Mouse (Mus musculus) midbrain, embryonic 12.5 days (tissue): Measurements from ENCODE around the gene Hist1h2bk. TPM values are rescaled to one million over a fixed set of nuclear protein-coding genes. Genes with fewer than 3 reads are reported as not detected.
A peak's percentile ranks its signal among the peaks of the same experiment; 100 is the strongest.

ENCODE experiments used
- ATAC-seq: fragments of 200-750 bp; cut with Nextera tagmentation; 2 replicates; pipeline ENCODE4 v1.8.0; 2017; ENCODE audit warnings: low read depth, moderate TSS enrichment, moderate library complexity; ENCODE audit not compliant: low FRiP score
- H3K27ac ChIP-seq: fragments of 300-500 bp; sonication (generic); replicated peaks from 2 replicates; pipeline ENCODE4 v1.5.1; 2016; ENCODE audit warnings: mild to moderate bottlenecking
- H3K27me3 ChIP-seq: fragments of 300-500 bp; sonication (generic); 2 replicates; pipeline ENCODE4 v1.6.1; 2016; ENCODE audit warnings: mild to moderate bottlenecking
- H3K36me3 ChIP-seq: fragments of 300-500 bp; sonication (generic); 2 replicates; pipeline ENCODE4 v1.6.1; 2016
- H3K4me1 ChIP-seq: fragments of 300-500 bp; sonication (generic); 2 replicates; pipeline ENCODE4 v1.6.1; 2016
- H3K4me2 ChIP-seq: fragments of 300-500 bp; sonication (generic); replicated peaks from 2 replicates; pipeline ENCODE4 v1.6.1; 2016; ENCODE audit warnings: mild to moderate bottlenecking, moderate library complexity
- H3K4me3 ChIP-seq: fragments of 300-500 bp; sonication (generic); 2 replicates; pipeline ENCODE4 v1.5.1; 2016; ENCODE audit warnings: mild to moderate bottlenecking
- H3K9ac ChIP-seq: fragments of 300-500 bp; sonication (generic); replicated peaks from 2 replicates; pipeline ENCODE4 v1.6.1; 2016; ENCODE audit warnings: mild to moderate bottlenecking, moderate library complexity
- H3K9me3 ChIP-seq: fragments of 300-500 bp; sonication (generic); 2 replicates; pipeline ENCODE4 v1.6.1; 2016; ENCODE audit warnings: mild to moderate bottlenecking
- WGBS: fragments of 180-500 bp; shearing (Covaris S2); methylation state at CpG from one replicate; pipeline ENCODE4 v1.1.7; 2016; 5-methylcytosine and 5-hydroxymethylcytosine counted together
- polyA plus RNA-seq: library from polyadenylated mRNA; unstranded; fragments of >200 nt; fragmentation: Nextera tagmentation; extraction: Ambion mirVana; gene quantifications from 2 replicates; pipeline ENCODE4 v1.2.1, GENCODE M21; 2016

Gene Hist1h2bk
- polyA plus RNA-seq, 1 experiment from 2014 or later: 8.1 TPM

DNA sequence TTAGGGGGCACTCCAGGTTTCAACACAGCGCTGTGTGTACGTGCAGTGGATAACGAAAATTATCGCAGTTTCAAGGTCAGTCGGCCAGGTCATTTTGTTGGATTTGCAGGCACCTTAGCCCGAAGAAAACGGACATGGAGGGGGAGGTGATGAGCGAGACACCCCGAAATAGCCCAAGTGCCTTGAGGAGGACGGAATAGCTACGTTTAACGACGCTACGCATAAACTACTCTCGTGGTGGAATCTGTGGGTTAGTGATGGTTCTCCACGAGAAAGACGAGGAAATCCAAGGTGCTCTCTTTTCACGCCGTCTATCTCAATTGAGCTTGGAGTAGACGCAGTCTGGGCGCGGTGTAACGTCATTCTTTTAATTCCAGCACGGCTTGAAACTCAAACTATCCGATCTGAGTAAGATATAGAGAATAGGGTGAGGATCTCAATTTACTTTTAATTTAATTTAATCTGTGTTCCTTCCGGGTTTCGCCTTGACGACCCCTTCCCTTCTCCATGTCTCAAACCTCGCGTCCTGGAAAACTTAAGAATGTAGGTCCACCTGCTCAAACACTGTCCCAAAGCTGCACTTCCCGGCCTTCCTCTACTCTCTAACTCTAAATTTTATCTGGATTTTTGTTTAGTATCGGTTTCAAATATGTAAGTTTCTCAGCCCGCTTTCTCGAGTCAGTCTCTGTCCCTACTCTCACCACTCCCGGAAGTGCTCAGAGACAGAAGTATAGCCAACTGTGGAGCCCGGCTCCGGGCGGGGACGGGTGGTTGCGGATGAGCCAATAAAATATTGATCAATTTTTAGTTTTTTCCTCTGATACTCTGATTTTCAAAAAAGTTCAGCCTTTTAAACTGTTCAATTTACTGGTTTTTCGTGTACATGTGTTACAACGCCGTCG, 15.5 kb upstream of the Hist1h2bk start:
- no peaks in the 10 kb centered on the region for H3K9me3 ChIP-seq
- peak overlapping the region; percentile 12; the same call in 1 of the 2 replicates for H3K9ac ChIP-seq
- H3K27ac ChIP-seq: no peak overlapping the region
- H3K4me2 ChIP-seq: peak overlapping the region; percentile 66
- peaks cover 10% of the 10 kb centered on the region for H3K4me1 ChIP-seq
- H3K36me3 ChIP-seq: no peaks in the 10 kb centered on the region
- WGBS: under 1% methylated on average over 44 of the region's 44 CpGs
- peak overlapping the region; percentile 49 for H3K4me3 ChIP-seq
- ATAC-seq: no peak
- peaks cover 41% of the 10 kb centered on the region for H3K27me3 ChIP-seq

GRCm38 (mm10) chr13:22020901-22021339, 14.8 kb upstream of the Hist1h2bk start:
- H3K4me1 ChIP-seq: peaks cover 12% of the 10 kb centered on the region
- no peaks in the 10 kb centered on the region for H3K9me3 ChIP-seq
- peaks cover 36% of the 10 kb centered on the region for H3K27me3 ChIP-seq
- peak overlapping the region; percentile 66 for H3K4me2 ChIP-seq
- no peak overlapping the region for H3K27ac ChIP-seq
- H3K4me3 ChIP-seq: peak overlapping the region; percentile 49
- ATAC-seq: no peak
- H3K9ac ChIP-seq: no peak overlapping the region; the same call in 1 of the 2 replicates
- under 1% methylated on average over 8 of the region's 8 CpGs for WGBS
- no peaks in the 10 kb centered on the region for H3K36me3 ChIP-seq

DNA sequence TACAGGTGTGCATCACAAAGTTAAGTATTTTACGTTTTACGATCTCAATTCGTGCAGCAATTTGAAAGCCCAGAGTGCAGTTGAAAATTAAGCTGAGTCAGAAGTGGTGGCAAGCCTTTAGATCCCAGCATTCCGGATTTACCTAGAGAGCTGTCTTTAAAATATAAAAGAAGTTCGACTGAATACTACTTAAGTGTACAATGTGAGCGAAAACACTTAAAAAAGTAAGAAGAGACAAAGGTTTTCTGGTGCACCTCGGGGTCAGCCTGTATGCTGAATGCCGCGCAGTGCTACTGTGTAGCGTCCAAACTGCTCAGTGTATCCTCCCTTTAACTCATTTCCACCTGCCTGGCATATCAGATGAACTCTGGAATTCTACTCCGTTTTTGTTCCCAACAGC, 14.1 kb upstream of the Hist1h2bk start:
- Histone ChIP-seq H3K27me3 (peaks cover 30% of the 10 kb centered on the region), H3K27ac (no peak overlapping the region), H3K36me3 (no peaks in the 10 kb centered on the region), H3K4me3 (peak overlapping the region; percentile 49), H3K4me2 (peak overlapping the region; percentile 66), H3K9me3 (no peaks in the 10 kb centered on the region), H3K4me1 (peaks cover 15% of the 10 kb centered on the region), H3K9ac (peak overlapping the region; percentile 49)
- under 1% methylated on average over 11 of the region's 11 CpGs for WGBS
- no peak for ATAC-seq

- Histone ChIP-seq H3K9ac (peak overlapping the region; percentile 49; the same call in 1 of the 2 replicates), H3K9me3 (no peaks in the 10 kb centered on the region), H3K27ac (no peak overlapping the region), H3K27me3 (peaks cover 29% of the 10 kb centered on the region), H3K36me3 (no peaks in the 10 kb centered on the region), H3K4me1 (peaks cover 17% of the 10 kb centered on the region), H3K4me3 (peak overlapping the region; percentile 49), H3K4me2 (peak overlapping the region; percentile 66)
- peak; percentile 68 for ATAC-seq
- under 1% methylated on average over 9 of the region's 9 CpGs for WGBS
These were observed 13.4 kb upstream of the Hist1h2bk start for GRCm38 (mm10) chr13:22022241-22022640.

DNA sequence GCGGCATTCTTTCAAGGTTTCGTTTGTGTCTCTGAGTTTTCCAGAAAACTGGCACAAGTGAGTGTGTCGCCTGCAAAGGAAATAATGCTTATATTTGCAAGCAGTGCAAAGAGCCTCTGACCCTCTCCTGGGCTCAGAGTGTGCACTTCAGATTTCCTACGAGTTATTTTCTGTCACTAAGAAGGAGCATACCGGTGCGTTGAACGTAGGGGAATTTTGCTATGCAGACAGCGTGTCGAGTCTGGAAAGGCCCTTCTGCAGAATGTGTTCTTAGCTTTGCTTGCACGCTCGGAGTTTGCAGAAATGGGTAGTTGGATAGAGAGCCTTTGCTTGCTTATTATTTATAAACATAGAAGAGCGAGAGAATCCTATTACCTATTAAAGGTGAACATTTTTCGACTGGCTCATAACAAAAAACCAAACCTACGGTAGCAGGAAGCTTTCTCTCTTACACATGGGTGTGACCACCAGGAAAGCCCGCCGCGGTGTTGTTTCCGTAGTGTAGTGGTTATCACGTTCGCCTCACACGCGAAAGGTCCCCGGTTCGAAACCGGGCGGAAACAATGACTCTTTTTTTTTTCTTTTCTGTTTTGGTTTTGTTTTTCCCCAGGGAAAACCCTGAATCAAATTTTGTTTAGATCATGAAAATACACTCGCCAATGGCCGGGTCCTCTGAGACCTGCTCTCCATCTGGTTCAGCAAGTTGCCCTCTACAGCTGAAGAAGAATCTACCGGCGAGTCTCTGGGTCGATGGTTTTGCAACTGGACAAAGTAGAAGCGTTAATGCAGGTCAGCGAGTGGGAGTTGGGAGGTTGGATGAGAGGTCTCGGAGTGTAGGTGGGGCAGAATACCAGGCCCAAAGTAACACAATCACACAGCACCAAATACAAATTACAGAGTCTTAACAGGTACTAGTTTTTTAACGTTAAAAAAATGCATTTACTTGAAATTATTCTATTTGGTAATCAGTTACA, 9.3 kb upstream of the Hist1h2bk start:
- peak overlapping the region; percentile 55 for H3K9ac ChIP-seq
- peak overlapping the region; percentile 47 for H3K4me3 ChIP-seq
- no peak overlapping the region; the same call in 1 of the 2 replicates for H3K27ac ChIP-seq
- H3K4me2 ChIP-seq: peak overlapping the region; percentile 60
- no peaks in the 10 kb centered on the region for H3K9me3 ChIP-seq
- WGBS: 1% methylated on average over 35 of the region's 35 CpGs
- no peaks in the 10 kb centered on the region for H3K36me3 ChIP-seq
- no peaks in the 10 kb centered on the region for H3K27me3 ChIP-seq
- H3K4me1 ChIP-seq: 0 out of 2 replicates have a peak, but pooled peaks cover 13% of the 10 kb centered on the region
- peak; percentile 20; the same call in 1 of the 2 replicates for ATAC-seq

- Histone ChIP-seq H3K4me3 (peak overlapping the region; percentile 49), H3K4me1 (peaks cover 11% of the 10 kb centered on the region), H3K4me2 (peak overlapping the region; percentile 61), H3K9me3 (no peaks in the 10 kb centered on the region), H3K36me3 (no peaks in the 10 kb centered on the region), H3K27me3 (no peaks in the 10 kb centered on the region), H3K27ac (peak overlapping the region; percentile 74), H3K9ac (peak overlapping the region; percentile 59; the same call in 1 of the 2 replicates)
- WGBS: 1% methylated on average over 40 of the region's 40 CpGs
- ATAC-seq: peak; percentile 84
These were observed 6.8 kb upstream of the Hist1h2bk start for GRCm38 (mm10) chr13:22028673-22029460.

DNA sequence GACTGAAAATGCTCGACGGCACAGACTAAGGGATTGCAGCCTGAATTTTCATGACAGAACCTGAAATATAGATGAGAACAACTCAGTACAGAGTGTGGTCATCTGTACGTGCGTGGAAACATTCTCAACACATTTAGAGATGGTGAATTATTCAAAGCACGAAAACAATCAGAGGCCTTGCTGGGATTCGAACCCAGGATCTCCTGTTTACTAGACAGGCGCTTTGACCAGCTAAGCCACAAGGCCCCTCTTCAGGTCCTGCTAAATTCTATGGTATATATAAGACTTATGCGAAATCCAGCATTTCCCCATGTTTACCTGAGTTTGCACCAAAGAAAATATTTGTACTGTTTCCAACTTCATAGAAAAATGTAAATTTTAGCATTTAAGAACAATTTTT, 5.7 kb upstream of the Hist1h2bk start:
- Histone ChIP-seq H3K4me3 (no peak overlapping the region), H3K27ac (no peak overlapping the region), H3K36me3 (no peaks in the 10 kb centered on the region), H3K9ac (no peak overlapping the region), H3K4me1 (peaks cover 22% of the 10 kb centered on the region), H3K9me3 (no peaks in the 10 kb centered on the region), H3K27me3 (no peaks in the 10 kb centered on the region), H3K4me2 (no peak overlapping the region)
- 21% methylated on average over 8 of the region's 8 CpGs for WGBS
- no peak for ATAC-seq

DNA sequence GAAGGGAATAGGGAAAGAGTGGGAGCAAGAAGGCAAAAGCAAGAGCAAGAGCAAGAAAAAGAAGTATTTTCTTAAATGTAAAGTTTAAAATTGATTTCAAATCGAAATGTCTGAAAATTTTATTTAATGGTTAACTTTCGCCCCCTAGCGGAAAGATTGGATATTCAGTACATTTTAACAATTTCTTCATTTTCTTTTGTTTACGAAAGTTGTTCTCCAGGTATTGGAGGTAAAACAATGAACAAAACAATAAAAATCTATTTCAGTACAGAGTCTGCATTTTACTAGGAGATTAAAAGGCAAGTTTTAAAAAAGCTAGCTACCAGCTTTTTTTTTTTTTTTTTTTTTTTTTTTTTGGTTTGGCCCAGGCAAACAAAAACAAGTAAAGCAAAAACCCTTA, 5.2 kb upstream of the Hist1h2bk start:
- Histone ChIP-seq H3K9ac (no peak overlapping the region), H3K27me3 (no peaks in the 10 kb centered on the region), H3K4me2 (no peak overlapping the region), H3K36me3 (no peaks in the 10 kb centered on the region), H3K4me1 (peaks cover 22% of the 10 kb centered on the region), H3K4me3 (no peak overlapping the region), H3K9me3 (no peaks in the 10 kb centered on the region), H3K27ac (no peak overlapping the region)
- no peak for ATAC-seq
- WGBS: 14% methylated on average over 4 of the region's 4 CpGs

GRCm38 (mm10) chr13:22033741-22034442, 1.8 kb upstream of the Hist1h2bk start:
- Histone ChIP-seq H3K4me3 (peak overlapping the region; percentile 42), H3K4me2 (peak overlapping the region; percentile 67), H3K27ac (peak overlapping the region; percentile 85; the same call in 1 of the 2 replicates), H3K27me3 (no peaks in the 10 kb centered on the region), H3K36me3 (no peaks in the 10 kb centered on the region), H3K4me1 (peaks cover 21% of the 10 kb centered on the region), H3K9me3 (no peaks in the 10 kb centered on the region), H3K9ac (peak overlapping the region; percentile 65; the same call in 1 of the 2 replicates)
- ATAC-seq: no peak
- 53% methylated on average over 5 of the region's 5 CpGs for WGBS

DNA sequence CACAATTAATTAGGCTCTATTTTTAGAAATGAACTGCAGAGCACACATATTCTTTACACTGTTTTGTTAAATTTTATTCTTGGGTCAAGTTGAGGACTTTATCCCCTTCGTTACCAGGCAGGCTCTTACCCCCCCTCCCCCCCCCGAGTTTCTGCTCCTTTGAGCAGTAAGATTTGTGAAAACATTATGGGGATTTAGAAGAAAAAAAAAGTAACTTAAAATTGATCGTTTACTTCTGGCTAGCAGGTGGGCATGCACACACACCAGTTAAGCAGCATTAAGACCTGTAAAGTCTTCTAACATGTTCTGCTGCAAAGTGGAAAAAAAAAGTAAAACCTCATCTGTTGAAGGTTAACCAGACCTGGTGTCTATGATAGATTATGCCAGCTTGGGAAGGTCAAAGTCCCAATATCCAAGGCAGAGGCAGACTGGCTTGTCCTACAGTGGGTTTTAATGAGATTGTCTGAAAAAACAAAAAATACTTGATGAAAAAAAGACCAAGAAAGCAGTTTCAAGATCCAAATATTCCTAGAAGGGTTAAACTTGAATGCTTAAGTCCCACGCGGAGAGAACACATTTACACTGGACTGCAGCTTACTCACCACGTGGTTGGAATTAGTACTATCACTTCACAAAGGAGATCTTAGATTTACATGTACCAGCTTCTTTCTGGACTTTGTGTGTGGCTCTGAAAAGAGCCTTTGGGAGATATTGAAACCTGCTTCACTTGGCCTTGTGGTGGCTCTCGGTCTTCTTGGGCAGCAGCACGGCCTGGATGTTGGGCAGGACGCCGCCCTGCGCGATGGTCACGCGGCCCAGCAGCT, 1.0 kb upstream of the Hist1h2bk start:
- Histone ChIP-seq H3K4me2 (peak overlapping the region; percentile 67), H3K9ac (peak overlapping the region; percentile 65), H3K9me3 (no peaks in the 10 kb centered on the region), H3K27me3 (no peaks in the 10 kb centered on the region), H3K36me3 (no peaks in the 10 kb centered on the region), H3K4me3 (peak overlapping the region; percentile 42), H3K4me1 (peaks cover 21% of the 10 kb centered on the region), H3K27ac (peak overlapping the region; percentile 85)
- ATAC-seq: no peak; the same call in 1 of the 2 replicates
- WGBS: under 1% methylated on average over 13 of the region's 14 CpGs
